Mouse (Mus musculus) liver, embryonic 13.5 days (tissue): ENCODE measurements around the gene Kdm5a. TPM values are rescaled to one million over a fixed set of nuclear protein-coding genes. Genes with fewer than 3 reads are reported as not detected.

ENCODE experiments used
- ATAC-seq: fragments of 200-750 bp; cut with Nextera tagmentation; 2 replicates; pipeline ENCODE4 v1.8.0; 2017; ENCODE audit warnings: low read depth, mild to moderate bottlenecking, moderate number of reproducible peaks, moderate library complexity
- DNase-seq: peaks from one replicate; pipeline ENCODE4 v3.0.0; 2022
- H3K27ac ChIP-seq: fragments of 300-500 bp; sonication (generic); 2 replicates; pipeline ENCODE4 v1.5.1; 2015; ENCODE audit warnings: moderate library complexity, mild to moderate bottlenecking, inconsistent platforms
- H3K27me3 ChIP-seq: fragments of 300-500 bp; sonication (generic); 2 replicates; pipeline ENCODE4 v1.6.1; 2015; ENCODE audit warnings: mild to moderate bottlenecking, inconsistent platforms
- H3K36me3 ChIP-seq: fragments of 300-500 bp; sonication (generic); 2 replicates; pipeline ENCODE4 v1.6.1; 2015; ENCODE audit warnings: mild to moderate bottlenecking, inconsistent platforms
- H3K4me1 ChIP-seq: fragments of 300-500 bp; sonication (generic); replicated peaks from 2 replicates; pipeline ENCODE4 v1.6.1; 2015; ENCODE audit warnings: inconsistent platforms
- H3K4me2 ChIP-seq: fragments of 300-500 bp; sonication (generic); 2 replicates; pipeline ENCODE4 v1.6.1; 2015; ENCODE audit warnings: inconsistent platforms, mild to moderate bottlenecking, moderate library complexity
- H3K4me3 ChIP-seq: fragments of 300-500 bp; sonication (generic); replicated peaks from 2 replicates; pipeline ENCODE4 v1.5.1; 2015; ENCODE audit warnings: mild to moderate bottlenecking, inconsistent platforms
- H3K9ac ChIP-seq: fragments of 300-500 bp; sonication (generic); 2 replicates; pipeline ENCODE4 v1.6.1; 2015; ENCODE audit warnings: mild to moderate bottlenecking, inconsistent platforms
- H3K9me3 ChIP-seq: fragments of 300-500 bp; sonication (generic); replicated peaks from 2 replicates; pipeline ENCODE4 v1.6.1; 2016; ENCODE audit warnings: inconsistent platforms
- WGBS: fragments of 180-500 bp; shearing (Covaris S2); methylation state at CpG from one replicate; pipeline ENCODE4 v1.1.7; 2015; ENCODE audit not compliant: insufficient replicate concordance; 5-methylcytosine and 5-hydroxymethylcytosine counted together
- polyA plus RNA-seq: library from polyadenylated mRNA; unstranded; fragments of >200 nt; fragmentation: Nextera tagmentation; extraction: Ambion mirVana; gene quantifications from 2 replicates; pipeline ENCODE4 v1.2.1, GENCODE M21; 2015

Gene Kdm5a
- polyA plus RNA-seq, 1 experiment from 2014 or later = 21.8 TPM

GRCm38 (mm10) chr6:120362124-120362523 is 1.8 kb upstream of the Kdm5a start:
- WGBS = 91% methylated on average over 2 of the region's 2 CpGs
- H3K4me1 ChIP-seq = peaks cover 29% of the 10 kb centered on the region
- peaks cover 5% of the 10 kb centered on the region for H3K36me3 ChIP-seq
- DNase-seq (no peak), ATAC-seq (no peak)
- no peak overlapping the region for H3K27ac ChIP-seq
- no peak overlapping the region for H3K9ac ChIP-seq
- peak overlapping the region; percentile 31; the same call in 1 of the 2 replicates for H3K4me2 ChIP-seq
- H3K9me3 ChIP-seq = no peaks in the 10 kb centered on the region
- H3K27me3 ChIP-seq = no peaks in the 10 kb centered on the region
- no peak overlapping the region for H3K4me3 ChIP-seq

- Histone ChIP-seq H3K27ac (peak overlapping the region; percentile 93), H3K9ac (peak overlapping the region; percentile 93), H3K27me3 (no peaks in the 10 kb centered on the region), H3K9me3 (no peaks in the 10 kb centered on the region), H3K36me3 (peaks cover 14% of the 10 kb centered on the region), H3K4me3 (peak overlapping the region; percentile 99), H3K4me2 (peak overlapping the region; percentile 91), H3K4me1 (peaks cover 26% of the 10 kb centered on the region)
- DNase-seq (no peak), ATAC-seq (peak; percentile 4)
- WGBS = 14% methylated on average over 15 of the region's 15 CpGs
These were observed 893 bp upstream of the Kdm5a start for GRCm38 (mm10) chr6:120362774-120363687.

DNA sequence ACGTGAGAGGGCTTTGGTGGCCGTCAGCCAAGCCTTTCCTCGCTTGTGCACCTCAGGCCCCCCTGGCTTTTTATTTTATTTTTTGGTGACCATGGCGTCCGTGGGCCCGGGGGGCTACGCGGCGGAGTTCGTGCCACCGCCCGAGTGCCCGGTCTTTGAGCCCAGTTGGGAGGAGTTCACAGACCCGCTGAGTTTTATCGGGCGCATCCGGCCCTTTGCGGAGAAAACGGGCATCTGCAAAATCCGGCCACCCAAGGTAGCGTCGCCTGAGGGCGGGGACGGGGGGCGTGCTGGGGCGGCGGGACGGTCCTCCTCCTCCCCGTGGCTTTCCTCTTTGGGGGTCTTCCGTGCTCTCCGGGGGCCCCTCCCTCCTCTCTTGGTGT is 590 bp downstream of the Kdm5a start:
- Histone ChIP-seq H3K27ac (peak overlapping the region; percentile 93), H3K36me3 (peaks cover 28% of the 10 kb centered on the region), H3K9ac (peak overlapping the region; percentile 93), H3K4me1 (peaks cover 24% of the 10 kb centered on the region), H3K4me2 (peak overlapping the region; percentile 91), H3K9me3 (no peaks in the 10 kb centered on the region), H3K27me3 (no peaks in the 10 kb centered on the region), H3K4me3 (peak overlapping the region; percentile 99)
- WGBS = 2% methylated on average over 31 of the region's 31 CpGs
- ATAC-seq = peak; percentile 33
- DNase-seq = peak; percentile 49

DNA sequence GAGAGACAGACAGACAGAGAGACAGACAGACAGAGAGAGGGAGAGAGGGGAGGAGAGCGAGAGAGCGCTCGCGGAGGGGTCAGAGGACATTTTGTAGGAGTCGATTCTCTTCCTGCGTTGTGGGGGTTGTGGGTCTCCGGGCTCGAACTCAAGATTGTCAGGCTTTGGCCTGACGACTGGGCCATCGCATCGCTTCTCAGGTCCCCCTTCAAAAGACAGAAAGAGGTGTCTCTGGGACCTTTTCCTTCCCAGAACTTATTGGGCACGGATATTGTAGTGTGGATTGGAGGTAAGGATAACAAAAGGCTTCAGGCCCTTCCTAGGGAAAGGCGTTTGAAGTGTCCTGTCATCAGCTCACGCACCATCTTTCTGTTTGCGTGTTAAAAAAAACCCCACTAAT is 1.1 kb downstream of the Kdm5a start:
- Histone ChIP-seq H3K4me2 (peak overlapping the region; percentile 91), H3K27ac (peak overlapping the region; percentile 93), H3K4me1 (peaks cover 24% of the 10 kb centered on the region), H3K4me3 (peak overlapping the region; percentile 99), H3K9me3 (no peaks in the 10 kb centered on the region), H3K36me3 (peaks cover 34% of the 10 kb centered on the region), H3K9ac (peak overlapping the region; percentile 93), H3K27me3 (no peaks in the 10 kb centered on the region)
- no peak for ATAC-seq
- under 1% methylated on average over 15 of the region's 15 CpGs for WGBS
- no peak for DNase-seq

- DNase-seq = no peak
These were observed 12.8 kb downstream of the Kdm5a start for GRCm38 (mm10) chr6:120376736-120377135.

DNA sequence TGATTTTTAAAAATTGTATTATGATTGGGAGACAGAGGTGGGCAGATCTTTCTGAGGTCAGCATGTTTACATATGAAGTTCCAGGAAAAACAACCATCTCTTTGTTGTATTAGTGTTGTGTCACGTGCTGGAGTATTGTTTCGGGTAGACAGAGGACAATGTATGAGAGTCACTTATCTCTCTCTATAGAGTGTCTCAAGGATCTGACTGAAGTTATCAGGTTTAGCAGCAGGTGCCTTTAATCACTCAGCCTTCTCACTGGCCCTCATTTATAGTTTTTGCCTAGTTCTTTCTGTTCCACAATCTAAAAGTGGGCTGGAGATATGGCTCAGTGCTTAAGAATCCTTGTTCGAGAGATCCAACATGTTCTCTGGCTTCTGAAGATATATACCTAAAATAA is 26.1 kb downstream of the Kdm5a start:
- DNase-seq (no peak), ATAC-seq (0 out of 2 replicates have a peak, but pooled peaks have one; percentile 48)
- 40% methylated on average over 3 of the region's 3 CpGs for WGBS
- peaks cover 72% of the 10 kb centered on the region for H3K36me3 ChIP-seq
- no peak overlapping the region for H3K9ac ChIP-seq
- no peak overlapping the region for H3K4me3 ChIP-seq
- no peaks in the 10 kb centered on the region for H3K4me1 ChIP-seq
- no peak overlapping the region for H3K27ac ChIP-seq
- no peaks in the 10 kb centered on the region for H3K27me3 ChIP-seq
- no peak overlapping the region for H3K4me2 ChIP-seq
- H3K9me3 ChIP-seq = no peaks in the 10 kb centered on the region

More at GRCm38 (mm10) chr6:120376736-120377135, 12.8 kb downstream of the Kdm5a start:
- ATAC-seq = no peak
- H3K4me2 ChIP-seq = no peak overlapping the region
- H3K27ac ChIP-seq = no peak overlapping the region
- H3K4me1 ChIP-seq = no peaks in the 10 kb centered on the region
- no peak overlapping the region for H3K9ac ChIP-seq
- no peaks in the 10 kb centered on the region for H3K9me3 ChIP-seq
- 84% methylated on average over 2 of the region's 2 CpGs for WGBS
- no peak overlapping the region for H3K4me3 ChIP-seq
- H3K27me3 ChIP-seq = no peaks in the 10 kb centered on the region
- H3K36me3 ChIP-seq = peaks cover 86% of the 10 kb centered on the region

GRCm38 (mm10) chr6:120392811-120393210 is 28.9 kb downstream of the Kdm5a start:
- Histone ChIP-seq H3K27ac (no peak overlapping the region), H3K4me1 (peaks cover 9% of the 10 kb centered on the region; the same call in 1 of the 2 replicates), H3K36me3 (peaks cover 77% of the 10 kb centered on the region), H3K9ac (no peak overlapping the region), H3K4me2 (no peak overlapping the region), H3K4me3 (no peak overlapping the region), H3K9me3 (no peaks in the 10 kb centered on the region), H3K27me3 (no peaks in the 10 kb centered on the region)
- ATAC-seq (no peak), DNase-seq (no peak)
- 78% methylated on average over 2 of the region's 2 CpGs for whole genome bisulfite sequencing

DNA sequence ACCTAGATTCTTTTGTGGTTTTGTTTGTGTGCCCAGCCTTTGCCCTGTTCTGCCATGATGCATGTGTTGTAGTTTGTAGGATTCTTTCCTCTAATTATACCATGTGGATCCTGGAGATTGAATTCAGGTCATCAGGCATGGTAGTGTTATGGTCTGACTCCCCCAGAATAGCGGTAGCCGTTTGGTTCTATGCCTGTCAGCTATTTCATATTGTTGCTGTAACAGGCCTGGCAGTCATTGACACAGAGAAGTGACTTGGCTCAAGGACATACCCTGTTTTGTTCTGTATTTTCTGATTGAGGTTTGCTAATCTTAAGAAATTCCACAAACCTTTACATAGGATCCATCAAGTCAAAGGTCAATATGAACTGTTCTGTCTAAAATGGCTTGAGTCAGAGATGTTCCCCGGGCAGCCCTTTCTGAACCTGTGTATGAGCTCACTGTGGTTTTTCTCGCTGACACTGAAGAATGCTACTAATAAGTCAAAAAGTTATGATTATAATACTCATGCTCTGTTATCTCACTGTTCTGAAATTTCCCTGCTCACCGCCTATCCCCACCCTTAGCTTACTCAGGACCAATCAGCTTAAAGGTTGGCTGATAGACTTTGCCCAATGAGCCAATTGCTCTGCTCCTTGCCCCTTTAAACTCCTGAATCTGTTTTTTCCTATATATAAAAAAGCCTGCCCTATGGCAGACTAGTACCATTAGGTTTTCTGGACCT is 31.9 kb downstream of the Kdm5a start:
- H3K27me3 ChIP-seq = no peaks in the 10 kb centered on the region

GRCm38 (mm10) chr6:120403936-120404335 is 40.0 kb downstream of the Kdm5a start:
- H3K9me3 ChIP-seq = no peaks in the 10 kb centered on the region
- DNase-seq = no peak
- no peaks in the 10 kb centered on the region for H3K4me1 ChIP-seq
- no peak for ATAC-seq
- no peak overlapping the region for H3K4me2 ChIP-seq
- H3K36me3 ChIP-seq = peaks cover 71% of the 10 kb centered on the region
- H3K27ac ChIP-seq = no peak overlapping the region
- WGBS = 96% methylated on average over 1 of the region's 1 CpGs
- no peak overlapping the region for H3K4me3 ChIP-seq
- H3K9ac ChIP-seq = no peak overlapping the region
- no peaks in the 10 kb centered on the region for H3K27me3 ChIP-seq

More for the DNA sequence above, 31.9 kb downstream of the Kdm5a start:
- no peaks in the 10 kb centered on the region for H3K9me3 ChIP-seq
- H3K9ac ChIP-seq = no peak overlapping the region
- no peak overlapping the region for H3K4me3 ChIP-seq
- no peak overlapping the region for H3K27ac ChIP-seq
- no peak for ATAC-seq
- WGBS = 80% methylated on average over 5 of the region's 5 CpGs
- peaks cover 78% of the 10 kb centered on the region for H3K36me3 ChIP-seq
- DNase-seq = no peak
- H3K4me1 ChIP-seq = peaks cover 9% of the 10 kb centered on the region; the same call in 1 of the 2 replicates
- H3K4me2 ChIP-seq = no peak overlapping the region

DNA sequence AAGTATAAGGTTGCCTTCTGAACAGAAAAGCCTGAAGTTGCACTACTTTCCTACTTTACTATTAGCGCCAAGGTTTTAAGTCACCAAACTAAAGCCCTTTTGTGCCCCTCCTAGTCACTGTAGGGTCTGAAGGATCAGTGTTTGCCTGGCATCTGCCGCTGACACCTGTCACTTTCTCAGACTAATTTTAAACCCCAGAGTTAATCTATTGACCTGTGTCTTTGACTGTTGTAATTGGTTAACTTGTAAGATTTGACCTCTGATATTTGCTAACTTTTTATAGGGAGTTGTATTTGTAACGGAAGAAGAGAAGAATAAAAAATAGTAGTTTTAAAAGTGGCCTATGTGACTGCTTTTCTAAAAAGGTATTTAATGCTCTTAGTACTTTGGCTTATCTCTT is 74.2 kb downstream of the Kdm5a start:
- 86% methylated on average over 3 of the region's 3 CpGs for WGBS
- no peak overlapping the region for H3K4me2 ChIP-seq
- peaks cover 54% of the 10 kb centered on the region for H3K36me3 ChIP-seq
- ATAC-seq (no peak), DNase-seq (no peak)
- H3K4me3 ChIP-seq = no peak overlapping the region
- H3K9ac ChIP-seq = no peak overlapping the region
- H3K9me3 ChIP-seq = no peaks in the 10 kb centered on the region
- H3K4me1 ChIP-seq = no peaks in the 10 kb centered on the region
- H3K27ac ChIP-seq = no peak overlapping the region
- no peaks in the 10 kb centered on the region for H3K27me3 ChIP-seq

GRCm38 (mm10) chr6:120442171-120442749 is 78.3 kb downstream of the Kdm5a start:
- no peak overlapping the region for H3K4me2 ChIP-seq
- H3K9ac ChIP-seq = no peak overlapping the region
- ATAC-seq = no peak
- no peaks in the 10 kb centered on the region for H3K9me3 ChIP-seq
- 81% methylated on average over 4 of the region's 4 CpGs for WGBS
- DNase-seq = no peak
- H3K27ac ChIP-seq = no peak overlapping the region
- no peak overlapping the region for H3K4me3 ChIP-seq
- H3K36me3 ChIP-seq = peaks cover 33% of the 10 kb centered on the region
- H3K4me1 ChIP-seq = no peaks in the 10 kb centered on the region
- no peaks in the 10 kb centered on the region for H3K27me3 ChIP-seq
